Mouse (Mus musculus): Measurements from ENCODE around the gene Nav3. TPM values are rescaled to one million over a fixed set of nuclear protein-coding genes. Genes with fewer than 3 reads are reported as not detected.

Gene Nav3
- polyA plus RNA-seq, 1 experiment from 2014 or later, result 5.7 TPM

DNA sequence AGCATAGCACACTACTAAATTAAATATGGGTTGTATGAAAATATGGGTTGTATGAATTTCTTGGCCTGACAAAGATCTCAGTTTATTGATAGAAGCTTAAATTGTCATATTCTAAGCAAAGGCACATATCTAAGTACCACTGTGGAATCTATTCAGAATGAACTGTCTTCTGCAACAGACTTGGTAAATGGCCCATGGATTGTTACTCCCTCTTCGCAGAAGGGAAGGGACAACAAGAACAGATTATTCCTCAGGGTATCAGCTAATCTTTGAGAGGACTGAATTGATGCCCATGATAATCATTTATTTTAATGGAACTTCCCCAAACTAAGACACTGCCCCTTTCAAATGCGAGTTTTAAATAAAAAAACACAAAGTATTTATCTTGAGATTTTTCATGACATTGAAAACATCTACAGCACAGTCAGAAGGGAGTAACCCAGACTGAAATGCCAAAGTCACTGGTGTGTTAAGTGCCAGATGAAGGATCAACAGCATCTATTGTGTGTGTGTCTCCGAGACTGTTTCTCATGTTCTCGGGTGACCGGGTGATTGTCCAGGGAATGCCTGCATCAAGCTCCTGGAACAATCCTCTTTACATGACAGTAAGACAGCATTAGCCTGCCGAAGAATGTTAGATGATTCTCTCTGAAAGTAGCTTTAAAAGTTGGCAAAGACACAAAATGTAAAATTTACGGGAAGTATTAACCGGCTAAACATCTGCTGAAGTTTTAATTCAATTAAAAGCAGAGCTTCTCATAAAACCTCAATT, 527.3 kb downstream of the Nav3 start:
- Histone ChIP-seq H3K27me3 (no peaks in the 10 kb centered on the region), H3K4me1 (peaks cover 8% of the 10 kb centered on the region; the same call in 1 of the 2 replicates), H3K27ac (no peak overlapping the region), H3K9me3 (no peaks in the 10 kb centered on the region), H3K36me3 (no peaks in the 10 kb centered on the region), H3K4me2 (replicated peaks) (no peak overlapping the region), H3K4me3 (no peak overlapping the region), H3K9ac (no peak overlapping the region)
- WGBS, result 42% methylated on average over 8 of the region's 8 CpGs
- no peak for ATAC-seq (ENCODE audit: insufficient number of reproducible peaks, insufficient read depth, low FRiP score, low TSS enrichment)

DNA sequence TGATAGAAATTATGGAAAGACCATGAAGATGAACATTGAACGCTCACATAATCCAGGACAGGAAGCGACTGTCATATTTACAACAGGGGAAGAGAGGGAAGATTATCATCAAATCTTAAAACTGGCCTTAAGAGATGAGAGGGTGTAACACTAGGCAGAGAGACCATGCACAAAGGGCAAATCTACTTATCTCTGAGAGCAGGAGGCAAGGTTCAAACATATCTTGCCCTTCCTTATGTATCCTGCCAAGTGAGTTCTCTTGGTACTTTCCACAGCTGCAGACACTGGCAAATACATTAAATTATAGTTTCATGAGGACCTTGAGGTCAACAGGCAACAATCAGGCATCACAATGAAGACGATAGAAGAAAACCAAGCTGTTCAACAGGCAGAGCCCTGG, 529.9 kb downstream of the Nav3 start:
- Histone ChIP-seq H3K9ac (no peak overlapping the region), H3K27ac (no peak overlapping the region), H3K4me1 (peaks cover 13% of the 10 kb centered on the region), H3K4me3 (no peak overlapping the region), H3K4me2 (replicated peaks) (no peak overlapping the region), H3K27me3 (no peaks in the 10 kb centered on the region), H3K36me3 (no peaks in the 10 kb centered on the region), H3K9me3 (no peaks in the 10 kb centered on the region)
- ATAC-seq (ENCODE audit: insufficient number of reproducible peaks, insufficient read depth, low FRiP score, low TSS enrichment), result no peak
- WGBS, result 83% methylated on average over 3 of the region's 3 CpGs

DNA sequence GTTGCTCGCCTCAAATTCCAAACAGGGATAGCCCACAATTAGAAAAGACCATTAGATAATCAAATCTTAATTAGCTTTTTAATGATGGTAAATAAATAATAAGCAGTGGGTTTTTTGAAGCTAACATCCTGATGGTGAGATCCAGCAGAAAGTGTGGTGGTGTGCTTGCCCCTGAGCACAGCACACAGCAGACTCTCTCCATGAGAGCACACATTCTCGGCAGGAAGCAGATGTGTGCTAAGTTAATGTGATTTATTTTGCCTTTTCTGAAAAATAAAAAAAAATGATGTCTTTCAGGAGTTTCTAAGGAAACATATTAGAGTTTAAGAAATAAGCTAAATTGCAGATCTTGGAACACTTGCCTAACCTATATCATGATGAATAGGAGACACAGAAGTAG, 531.9 kb downstream of the Nav3 start:
- Histone ChIP-seq H3K27me3 (no peaks in the 10 kb centered on the region), H3K4me1 (peaks cover 8% of the 10 kb centered on the region), H3K36me3 (no peaks in the 10 kb centered on the region), H3K9ac (no peak overlapping the region), H3K4me3 (no peak overlapping the region), H3K4me2 (replicated peaks) (no peak overlapping the region), H3K27ac (no peak overlapping the region), H3K9me3 (no peaks in the 10 kb centered on the region)
- ATAC-seq (ENCODE audit: insufficient number of reproducible peaks, insufficient read depth, low FRiP score, low TSS enrichment), result no peak
- WGBS, result 68% methylated on average over 2 of the region's 2 CpGs

DNA sequence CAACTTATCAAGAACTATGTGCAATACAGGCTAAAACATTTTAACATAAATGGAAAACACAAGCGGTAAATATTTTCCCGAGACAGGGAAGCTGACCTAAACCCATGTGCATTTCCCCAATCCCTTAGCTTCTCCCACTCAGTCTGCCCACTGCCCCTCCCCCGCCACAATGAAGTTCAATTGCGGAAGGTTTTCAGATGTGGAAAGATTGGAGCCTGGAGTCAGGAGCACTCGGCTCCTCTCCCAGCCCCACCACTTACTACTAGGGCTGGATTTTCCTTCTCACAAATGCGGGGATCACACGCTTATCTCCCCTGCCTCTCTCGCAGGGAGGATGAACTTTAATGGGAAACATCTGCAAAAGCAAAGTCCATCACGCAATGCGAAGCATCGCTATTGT, 534.6 kb downstream of the Nav3 start:
- Histone ChIP-seq H3K4me3 (0 out of 2 replicates have a peak overlapping the region, but pooled peaks have one; percentile 7), H3K4me2 (replicated peaks) (peak overlapping the region; percentile 41), H3K9me3 (no peaks in the 10 kb centered on the region), H3K9ac (no peak overlapping the region), H3K27ac (no peak overlapping the region), H3K36me3 (no peaks in the 10 kb centered on the region), H3K4me1 (peaks cover 4% of the 10 kb centered on the region), H3K27me3 (no peaks in the 10 kb centered on the region)
- 27% methylated on average over 11 of the region's 11 CpGs for WGBS
- peak; percentile 49 for ATAC-seq (ENCODE audit: insufficient number of reproducible peaks, insufficient read depth, low FRiP score, low TSS enrichment)

DNA sequence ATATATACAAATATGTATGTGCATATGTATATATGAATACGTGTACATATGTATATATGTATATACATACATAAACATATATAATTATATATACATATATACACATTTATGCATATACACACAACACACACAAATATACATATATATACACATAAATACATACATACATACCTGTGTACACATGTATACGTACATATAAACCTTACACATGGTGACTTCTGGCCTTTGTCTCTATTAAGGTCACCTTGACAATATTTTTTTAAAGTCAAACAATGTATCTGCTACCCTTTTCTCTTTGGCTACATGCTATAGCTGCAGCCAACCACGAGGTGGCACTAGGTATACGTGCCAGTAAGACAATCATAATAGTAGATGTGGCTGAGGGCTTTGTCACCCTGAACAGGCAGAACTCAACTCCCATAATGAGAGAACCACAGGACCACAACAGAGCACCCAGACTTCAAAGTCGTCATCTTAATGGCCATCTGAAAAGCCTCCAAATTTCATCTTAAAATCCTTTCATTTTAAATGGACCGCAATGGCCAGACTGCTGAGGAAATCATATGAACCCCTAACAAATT, 535.3 kb downstream of the Nav3 start:
- WGBS, result 16% methylated on average over 6 of the region's 6 CpGs
- Histone ChIP-seq H3K4me1 (peaks cover 4% of the 10 kb centered on the region), H3K4me3 (no peak overlapping the region), H3K27me3 (no peaks in the 10 kb centered on the region), H3K9me3 (no peaks in the 10 kb centered on the region), H3K4me2 (replicated peaks) (peak overlapping the region; percentile 41), H3K27ac (no peak overlapping the region), H3K36me3 (no peaks in the 10 kb centered on the region), H3K9ac (no peak overlapping the region)
- ATAC-seq (ENCODE audit: insufficient number of reproducible peaks, insufficient read depth, low FRiP score, low TSS enrichment), result peak; percentile 68

DNA sequence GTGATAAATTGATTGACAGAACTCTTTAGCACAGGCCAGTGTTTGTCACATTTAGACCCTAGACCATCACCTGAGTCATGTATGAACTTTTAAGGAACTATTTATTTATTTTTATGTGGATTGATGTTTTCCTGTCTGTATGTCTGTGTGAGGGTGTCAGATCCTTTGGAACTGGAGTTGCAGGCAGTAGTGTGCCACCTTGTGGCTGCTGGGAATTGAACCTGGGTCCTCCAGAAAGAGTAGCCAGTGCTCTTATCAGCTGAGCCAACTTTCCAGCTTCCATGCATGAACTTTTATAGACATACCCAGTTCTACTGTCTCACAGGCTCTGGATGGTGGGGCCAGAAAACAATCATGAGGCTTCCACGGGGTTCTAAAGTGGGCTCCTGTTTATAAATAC, 536.5 kb downstream of the Nav3 start:
- 43% methylated on average over 1 of the region's 1 CpGs for WGBS
- H3K4me3 ChIP-seq, result no peak overlapping the region

DNA sequence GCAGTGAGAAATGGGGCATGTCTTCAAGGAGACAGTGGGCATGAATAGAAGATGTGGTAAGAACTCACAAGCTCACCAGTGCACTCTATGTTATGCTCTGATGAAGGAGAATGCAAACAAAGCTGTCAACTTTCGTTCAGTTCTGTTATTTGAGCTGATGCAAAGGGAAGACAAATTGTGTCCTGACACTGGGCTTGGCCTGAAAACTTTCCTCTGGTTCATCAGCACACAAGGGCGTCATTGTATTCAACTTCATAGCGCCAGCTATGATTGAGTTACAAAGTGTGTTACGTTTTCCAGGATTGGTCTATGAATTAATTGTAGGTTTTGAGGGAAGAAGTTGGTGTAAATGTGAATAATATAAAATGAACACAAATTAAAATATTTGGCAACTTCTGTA, 548.8 kb downstream of the Nav3 start:
- no peak overlapping the region for H3K9ac ChIP-seq
- no peak for ATAC-seq (ENCODE audit: insufficient number of reproducible peaks, insufficient read depth, low FRiP score, low TSS enrichment)

More for the DNA sequence above, 536.5 kb downstream of the Nav3 start:
- ATAC-seq (ENCODE audit: insufficient number of reproducible peaks, insufficient read depth, low FRiP score, low TSS enrichment), result no peak
- H3K27ac ChIP-seq, result no peak overlapping the region
- peaks cover 4% of the 10 kb centered on the region for H3K4me1 ChIP-seq
- no peaks in the 10 kb centered on the region for H3K36me3 ChIP-seq
- H3K9ac ChIP-seq, result no peak overlapping the region
- H3K4me2 ChIP-seq (replicated peaks), result no peak overlapping the region
- H3K9me3 ChIP-seq, result no peaks in the 10 kb centered on the region
- H3K27me3 ChIP-seq, result no peaks in the 10 kb centered on the region

DNA sequence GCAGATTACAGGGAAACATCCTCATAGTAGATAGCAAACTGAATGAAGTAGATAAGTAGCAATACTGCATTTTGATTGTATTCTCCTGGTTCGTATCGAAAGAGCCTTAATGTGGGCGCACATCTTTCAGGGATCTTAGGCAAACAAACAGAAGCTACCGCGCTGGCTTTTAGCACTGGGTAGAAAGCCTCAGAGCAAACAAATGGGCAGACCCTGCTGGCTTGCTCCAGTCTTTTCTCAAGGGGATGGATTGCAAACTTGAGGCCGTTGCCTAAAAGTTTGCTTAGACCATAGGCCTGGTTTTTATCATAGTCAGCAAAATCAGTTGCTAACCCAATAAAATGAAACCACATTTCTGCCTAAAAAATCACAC, 549.6 kb downstream of the Nav3 start:
- no peak overlapping the region for H3K4me3 ChIP-seq
- no peak overlapping the region for H3K27ac ChIP-seq
- H3K9me3 ChIP-seq, result no peaks in the 10 kb centered on the region
- no peak overlapping the region for H3K9ac ChIP-seq
- peaks cover 13% of the 10 kb centered on the region; the same call in 1 of the 2 replicates for H3K4me1 ChIP-seq
- WGBS, result 40% methylated on average over 6 of the region's 6 CpGs
- no peaks in the 10 kb centered on the region for H3K36me3 ChIP-seq
- ATAC-seq (ENCODE audit: insufficient number of reproducible peaks, insufficient read depth, low FRiP score, low TSS enrichment), result no peak
- no peak overlapping the region for H3K4me2 ChIP-seq (replicated peaks)
- no peaks in the 10 kb centered on the region for H3K27me3 ChIP-seq

More for the DNA sequence above, 548.8 kb downstream of the Nav3 start:
- H3K9me3 ChIP-seq, result no peaks in the 10 kb centered on the region
- no peak overlapping the region for H3K4me2 ChIP-seq (replicated peaks)
- no peak overlapping the region for H3K4me3 ChIP-seq
- H3K4me1 ChIP-seq, result peaks cover 13% of the 10 kb centered on the region; the same call in 1 of the 2 replicates
- no peaks in the 10 kb centered on the region for H3K36me3 ChIP-seq
- H3K27ac ChIP-seq, result no peak overlapping the region
- H3K27me3 ChIP-seq, result no peaks in the 10 kb centered on the region
- 40% methylated on average over 4 of the region's 4 CpGs for WGBS

DNA sequence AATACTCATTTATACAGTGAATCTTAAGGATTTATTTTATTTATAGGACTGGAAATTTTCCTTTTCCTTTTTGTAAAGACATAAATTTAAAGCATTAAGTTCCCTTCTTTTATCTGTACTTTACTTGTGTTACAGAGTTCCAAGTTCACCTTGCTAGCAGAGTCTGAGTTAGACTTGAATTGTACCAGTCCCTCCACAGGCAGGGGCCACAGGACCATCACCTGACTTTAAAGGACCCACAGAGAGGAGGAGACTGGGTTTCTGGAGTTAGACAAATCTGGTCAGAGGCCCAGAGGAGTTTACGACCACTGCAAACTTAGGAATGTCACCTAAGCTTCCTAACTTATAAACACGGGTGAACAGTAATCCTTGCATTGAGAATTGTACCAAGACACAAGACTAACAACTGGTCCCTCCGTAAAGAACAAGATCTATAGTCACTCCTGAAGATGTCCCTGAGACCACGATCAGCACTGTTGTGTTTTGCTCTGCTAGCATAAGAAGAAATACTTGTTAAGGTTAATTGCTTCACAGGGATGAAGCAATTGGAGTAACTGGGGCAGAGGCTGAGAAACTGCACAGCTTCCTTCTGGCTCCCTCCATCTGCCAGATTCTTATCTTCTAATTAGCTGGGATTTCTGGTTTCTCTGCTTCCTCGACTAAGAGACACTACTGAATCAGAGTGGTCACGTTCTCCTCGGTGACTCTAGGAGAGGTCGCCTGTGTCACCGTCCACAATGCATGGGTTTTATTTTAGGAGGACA, 550.2 kb downstream of the Nav3 start:
- H3K4me1 ChIP-seq, result peaks cover 13% of the 10 kb centered on the region; the same call in 1 of the 2 replicates
- no peak overlapping the region for H3K4me2 ChIP-seq (replicated peaks)
- H3K27ac ChIP-seq, result no peak overlapping the region
- no peaks in the 10 kb centered on the region for H3K36me3 ChIP-seq
- 38% methylated on average over 9 of the region's 9 CpGs for WGBS
- H3K27me3 ChIP-seq, result no peaks in the 10 kb centered on the region
- ATAC-seq (ENCODE audit: insufficient number of reproducible peaks, insufficient read depth, low FRiP score, low TSS enrichment), result no peak
- H3K4me3 ChIP-seq, result no peak overlapping the region
- no peak overlapping the region for H3K9ac ChIP-seq
- no peaks in the 10 kb centered on the region for H3K9me3 ChIP-seq

DNA sequence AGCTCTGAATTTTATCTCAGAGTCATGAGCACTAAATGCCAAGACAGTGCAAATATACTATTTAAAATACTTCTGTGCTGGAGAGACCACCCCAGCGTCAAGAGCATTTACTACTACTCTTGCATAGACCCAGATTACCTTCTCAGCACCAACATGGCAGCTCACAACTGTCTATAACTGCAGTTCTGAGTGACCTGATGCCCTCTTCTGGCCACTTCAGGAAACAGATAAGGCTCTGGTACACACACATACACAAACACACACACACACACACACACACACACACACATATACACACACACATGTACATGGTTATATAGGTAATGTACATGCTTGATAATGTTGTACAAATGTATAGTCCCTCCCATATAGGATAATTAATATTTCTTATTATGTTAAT, 551.2 kb downstream of the Nav3 start:
- peaks cover 13% of the 10 kb centered on the region; the same call in 1 of the 2 replicates for H3K4me1 ChIP-seq
- H3K4me2 ChIP-seq (replicated peaks), result no peak overlapping the region
- no peak overlapping the region for H3K4me3 ChIP-seq
- 80% methylated on average over 1 of the region's 1 CpGs for WGBS
- no peaks in the 10 kb centered on the region for H3K9me3 ChIP-seq
- no peak overlapping the region for H3K9ac ChIP-seq
- ATAC-seq (ENCODE audit: insufficient number of reproducible peaks, insufficient read depth, low FRiP score, low TSS enrichment), result no peak
- H3K36me3 ChIP-seq, result no peaks in the 10 kb centered on the region
- no peaks in the 10 kb centered on the region for H3K27me3 ChIP-seq
- no peak overlapping the region for H3K27ac ChIP-seq

DNA sequence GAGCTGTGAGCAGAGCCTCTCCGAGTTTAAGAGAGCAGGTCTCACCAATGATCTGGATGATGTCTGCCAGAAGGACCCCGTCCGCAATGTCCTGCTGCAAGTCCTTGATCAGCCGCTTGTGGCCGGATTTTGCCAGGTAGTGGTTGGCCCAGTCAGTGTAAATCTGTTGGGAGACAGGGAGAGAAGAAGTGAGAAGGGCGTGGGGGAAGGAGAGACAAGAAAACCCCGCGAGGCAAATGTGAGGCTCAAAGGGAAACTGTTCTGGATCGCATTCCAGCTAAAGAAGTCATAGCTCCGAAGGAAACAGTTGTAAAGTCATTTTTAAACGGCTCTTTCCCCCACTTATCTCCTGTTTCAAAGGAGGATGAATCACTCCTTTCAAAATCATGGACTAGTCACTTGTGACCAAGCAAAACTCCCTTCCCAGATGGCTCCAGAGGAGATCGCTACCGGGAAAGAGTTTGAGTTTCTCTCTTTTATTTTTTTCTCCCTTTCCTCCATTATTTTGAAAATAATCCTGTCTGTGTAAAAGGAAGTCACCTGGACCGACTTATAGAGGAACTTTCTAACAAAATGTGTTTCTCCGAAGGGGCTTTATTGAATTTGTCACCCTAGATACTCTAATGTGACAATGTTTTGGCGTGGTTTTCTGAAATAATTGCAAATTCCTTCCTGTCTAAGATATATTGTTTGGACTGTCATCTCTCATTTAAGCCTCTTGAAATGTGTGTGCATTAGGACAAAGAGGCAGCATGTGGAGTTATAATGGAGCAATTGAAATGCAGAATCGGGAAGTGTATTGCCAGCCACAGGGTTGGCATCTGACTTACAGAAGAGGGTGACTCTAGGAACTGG, 552.1 kb downstream of the Nav3 start:
- Histone ChIP-seq H3K4me3 (no peak overlapping the region), H3K36me3 (no peaks in the 10 kb centered on the region), H3K27ac (no peak overlapping the region), H3K27me3 (no peaks in the 10 kb centered on the region), H3K9me3 (no peaks in the 10 kb centered on the region), H3K4me1 (peaks cover 16% of the 10 kb centered on the region), H3K9ac (no peak overlapping the region), H3K4me2 (replicated peaks) (0 out of 2 replicates have a peak overlapping the region, but pooled peaks have one; percentile 2)
- ATAC-seq (ENCODE audit: insufficient number of reproducible peaks, insufficient read depth, low FRiP score, low TSS enrichment), result no peak
- 59% methylated on average over 17 of the region's 17 CpGs for WGBS
